Mouse (Mus musculus) layer of hippocampus, adult 11-12 months (tissue): ENCODE measurements around the gene Bag6.

Experiments used
- DNase-seq: peaks from one replicate; pipeline ENCODE4 v3.0.0; 2022; ENCODE audit warnings: low spot score

The Bag6 gene

DNA sequence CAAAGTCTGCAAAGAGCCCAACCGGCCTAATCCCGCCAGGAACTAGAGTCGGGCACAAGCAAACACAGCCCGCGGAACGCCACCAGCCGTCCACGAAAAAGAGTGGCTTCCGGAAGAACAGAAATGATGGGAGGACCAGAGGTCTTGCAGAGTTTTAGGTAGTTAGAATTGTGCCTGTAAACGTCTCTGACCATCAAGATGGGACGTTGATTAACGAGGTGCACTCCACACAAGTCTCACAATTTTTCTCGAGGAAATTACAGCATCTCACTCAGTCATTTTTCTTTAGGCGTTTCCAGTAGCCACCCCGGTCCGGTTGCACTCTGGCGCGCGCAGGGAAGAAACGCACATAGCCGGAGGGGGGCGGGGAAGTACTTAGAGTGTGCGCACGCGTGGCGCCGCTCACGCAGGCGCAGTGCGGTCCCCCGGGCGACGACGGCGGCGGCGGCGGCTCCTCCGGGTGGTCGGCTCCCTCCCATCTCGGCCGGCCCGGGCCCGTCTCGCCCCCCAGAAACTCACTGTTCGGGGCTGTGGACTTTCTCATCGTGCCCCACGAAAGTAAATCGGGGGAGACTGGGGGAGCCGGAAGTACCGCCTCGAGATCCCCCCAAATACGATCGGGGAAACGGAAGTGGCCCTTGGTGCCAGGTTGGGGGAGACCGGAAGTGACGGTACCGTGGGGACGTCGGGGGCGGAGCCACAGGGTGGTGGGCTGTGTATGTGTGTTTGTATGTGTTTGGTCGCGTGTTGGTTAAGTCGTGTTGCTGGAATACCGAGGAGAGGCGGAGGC, at the start of gene Bag6:
Gene Bag6, plus strand, starts transcription at position 378 of the 790 bp plus-strand sequence.
- peak; percentile 96 for DNase-seq

DNA sequence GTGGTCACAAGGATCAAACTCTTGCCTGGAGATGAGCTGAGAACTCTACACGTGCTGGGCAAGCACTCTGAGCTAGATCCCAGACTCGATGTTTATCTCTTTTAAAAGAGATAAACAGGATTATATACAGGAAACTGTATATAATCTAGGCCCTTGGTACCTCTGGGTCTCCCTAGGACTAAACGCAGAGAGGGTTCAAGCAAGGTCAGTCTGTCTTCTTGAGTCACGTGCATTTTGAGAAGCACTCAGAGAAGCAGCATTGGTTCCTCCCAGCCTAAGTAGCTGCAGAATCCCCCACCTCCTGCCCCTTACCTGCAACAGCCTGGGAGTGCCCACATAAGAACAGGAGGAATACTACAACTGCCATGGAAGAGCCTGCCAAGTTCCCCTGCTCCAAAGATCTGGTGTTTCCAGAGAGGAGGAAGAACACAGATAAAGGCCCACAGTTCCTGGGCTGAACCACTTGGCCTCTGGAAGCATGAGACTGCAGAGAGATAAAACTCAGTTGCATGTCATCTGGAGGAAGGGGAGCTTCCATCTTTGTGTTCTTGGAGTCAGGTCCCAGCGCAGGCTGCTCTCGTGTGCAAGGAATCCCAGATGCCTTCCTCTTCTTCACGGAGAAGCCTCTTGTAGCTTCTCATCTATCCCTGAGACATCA, 49.6 kb upstream of the Bag6 start, which contains the start of gene Ly6g6f:
Gene Ly6g6f, minus strand, starts transcription at position 403 of the 658 bp plus-strand sequence.
- DNase-seq, result no peak

DNA sequence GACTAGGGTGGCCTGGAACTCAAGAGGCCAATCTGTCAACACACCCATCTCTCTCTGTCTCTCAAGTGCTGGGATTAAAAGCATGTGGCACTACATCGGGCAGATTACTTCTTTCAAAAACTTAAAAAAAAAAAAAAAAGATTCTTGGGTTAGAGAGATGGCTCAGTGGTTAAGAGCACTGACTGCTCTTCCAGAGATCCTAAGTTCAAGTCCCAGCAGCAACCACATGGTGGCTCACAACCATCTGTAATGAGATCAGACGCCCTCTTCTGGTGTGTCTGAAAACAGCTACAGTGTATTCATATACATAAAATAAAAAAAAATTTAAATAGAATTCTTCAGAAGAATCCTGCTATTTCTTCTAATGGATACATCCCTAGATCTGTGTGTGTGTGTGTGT, 46.8 kb upstream of the Bag6 start:
- no peak for DNase-seq

DNA sequence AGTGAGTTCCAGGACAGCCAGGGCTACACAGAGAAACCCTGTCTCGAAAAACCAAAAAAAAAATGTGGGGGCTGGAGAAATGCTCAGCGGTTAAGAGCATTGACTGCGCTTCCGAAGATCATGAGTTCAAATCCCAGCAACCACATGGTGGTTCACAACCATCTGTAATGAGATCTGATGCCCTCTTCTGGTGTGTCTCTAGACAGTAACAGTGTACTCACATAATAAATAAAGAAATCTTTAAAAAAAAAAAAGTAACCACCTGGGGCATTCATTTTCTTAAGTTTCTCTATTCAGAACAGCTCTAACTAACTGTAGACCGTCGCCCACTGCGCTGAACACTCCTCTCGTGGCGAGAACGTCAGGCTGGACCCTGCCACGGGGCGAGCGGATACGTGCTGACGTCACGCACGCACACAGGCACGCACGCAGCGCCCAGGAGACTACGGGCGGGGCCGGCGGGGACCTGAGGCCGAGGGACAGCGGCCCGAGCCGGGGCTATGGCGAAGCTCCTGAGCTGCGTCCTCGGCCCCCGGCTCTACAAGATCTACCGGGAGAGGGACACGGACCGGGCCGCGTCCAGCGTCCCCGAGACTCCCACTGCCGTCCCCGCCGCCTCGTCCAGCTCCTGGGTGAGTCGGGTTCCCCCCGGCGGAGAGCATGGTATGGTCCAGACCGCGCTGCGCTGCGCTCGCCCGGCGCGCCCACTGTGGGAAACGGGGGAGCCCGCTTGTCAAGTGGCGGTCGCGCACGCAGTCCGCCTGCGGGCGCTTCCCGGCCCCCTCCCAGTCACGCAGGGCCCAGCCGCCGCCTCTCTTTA, 45.9 kb upstream of the Bag6 start, which contains the start of gene Abhd16a:
Gene Abhd16a, plus strand, starts transcription at position 439 of the 820 bp plus-strand sequence.
- peak; percentile 94 for DNase-seq

DNA sequence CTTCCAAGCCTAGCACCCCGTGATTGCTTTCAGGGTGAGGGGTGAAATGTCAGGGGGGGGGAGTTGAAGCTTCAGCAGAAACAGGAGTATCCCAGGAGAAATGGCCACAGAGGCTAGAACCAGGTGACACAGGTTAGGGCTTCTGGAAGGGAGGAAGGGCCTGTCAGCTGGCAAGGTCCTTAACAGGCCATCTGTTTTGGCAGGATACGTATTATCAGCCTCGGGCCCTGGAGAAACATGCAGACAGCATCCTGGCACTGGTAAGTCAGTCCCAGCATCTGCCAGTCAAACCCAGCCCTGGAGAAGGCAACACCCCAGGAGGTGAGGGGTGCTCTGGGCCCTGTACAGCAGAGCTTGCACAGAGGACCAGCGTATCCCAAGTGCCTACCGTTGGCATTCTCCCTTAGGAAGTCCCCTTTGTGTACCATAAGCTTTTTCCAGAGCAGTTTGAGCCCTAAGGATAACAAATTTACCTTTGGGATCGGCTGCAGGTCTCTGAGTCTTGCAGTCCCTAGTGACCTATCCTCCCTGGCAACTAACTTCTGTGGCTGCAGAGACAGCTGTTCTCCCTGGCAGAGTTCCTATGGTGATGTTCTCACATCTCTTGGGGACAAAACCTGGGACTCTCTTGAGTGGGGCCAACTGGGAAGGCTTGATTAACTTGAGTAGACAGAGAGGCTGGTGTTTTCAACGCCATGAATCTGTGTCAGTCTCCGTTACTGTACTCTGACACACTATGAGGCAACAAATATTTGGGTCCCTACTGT, 44.6 kb upstream of the Bag6 start:
- no peak for DNase-seq

DNA sequence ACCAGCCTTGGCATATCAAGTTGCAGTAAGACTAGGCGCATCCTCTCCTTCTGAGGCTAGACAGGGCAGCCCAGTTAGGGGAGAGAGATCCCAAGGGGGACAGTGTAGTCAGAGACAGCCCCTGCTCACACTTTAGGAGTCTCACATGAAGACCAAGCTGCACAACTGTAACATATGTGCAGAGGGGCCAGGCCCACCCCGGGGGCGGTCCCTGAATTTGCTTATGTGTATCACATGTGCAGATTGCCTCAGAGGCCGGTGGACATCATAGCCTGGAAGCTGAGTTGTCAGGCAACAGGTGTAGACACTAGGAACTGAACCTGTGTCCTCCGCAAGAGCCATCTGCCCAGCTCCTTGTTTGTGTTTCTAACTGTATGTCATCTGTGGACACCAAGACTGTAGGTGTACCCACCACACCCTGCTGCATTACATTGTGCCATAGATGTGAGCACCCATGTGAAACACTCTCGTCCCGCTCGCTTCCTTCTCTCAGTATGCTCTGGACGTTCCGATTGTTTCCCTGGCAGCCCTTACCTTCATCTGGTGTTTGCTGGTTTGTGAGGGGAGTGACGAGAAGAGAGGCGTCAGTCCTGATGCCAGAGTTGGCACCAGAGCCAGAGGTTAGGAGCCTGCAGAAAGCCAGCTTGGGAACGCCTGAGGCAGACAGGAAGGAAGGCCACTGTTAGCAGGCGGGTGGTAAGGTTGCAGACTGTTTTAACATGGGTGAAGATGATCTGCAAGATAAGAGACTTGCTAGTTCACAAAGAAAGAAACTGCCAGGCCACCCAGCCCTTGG, 42.4 kb upstream of the Bag6 start:
- no peak for DNase-seq

DNA sequence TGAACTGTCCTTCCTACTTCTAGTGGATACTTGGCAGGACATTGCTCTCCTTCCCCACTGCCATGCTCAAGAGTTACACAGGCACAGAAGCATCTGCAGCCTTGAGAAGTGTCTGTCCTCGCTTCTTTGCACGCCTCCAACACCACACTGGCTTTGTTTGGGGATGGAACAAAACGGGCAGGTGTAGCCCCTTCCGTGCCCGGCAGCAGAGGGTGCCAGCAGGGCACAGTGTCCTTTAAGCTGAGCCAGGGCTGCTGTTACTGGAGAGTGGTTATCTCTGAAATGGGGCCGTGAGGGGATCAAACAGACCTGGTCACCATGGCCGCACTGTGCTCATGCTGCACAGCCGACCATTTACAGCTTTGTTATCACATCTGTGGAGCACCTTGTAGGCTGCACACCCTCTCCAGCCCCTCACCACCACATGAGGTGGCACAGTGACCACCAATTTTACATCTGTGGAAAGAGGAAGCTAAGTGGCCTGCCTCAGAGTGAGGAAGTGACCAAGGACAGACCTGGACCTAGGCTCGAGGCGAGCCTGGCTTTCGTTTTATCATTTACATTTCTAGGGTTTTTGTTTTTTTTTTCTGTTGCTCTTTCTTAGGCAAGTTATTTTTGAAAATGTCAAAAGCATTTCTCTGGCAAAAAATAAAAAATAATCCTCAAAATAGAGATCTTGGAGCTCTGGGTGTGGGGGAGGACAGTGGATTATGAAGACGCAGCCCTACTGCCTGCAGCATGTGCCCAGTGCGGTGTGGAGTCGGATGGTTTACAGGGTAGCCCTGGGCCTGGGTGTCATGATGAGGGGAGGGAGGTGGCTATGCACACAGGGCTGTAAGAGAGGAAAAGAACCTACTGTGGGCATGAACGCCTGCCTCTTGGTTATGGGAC, 40.3 kb upstream of the Bag6 start:
- DNase-seq, result no peak

DNA sequence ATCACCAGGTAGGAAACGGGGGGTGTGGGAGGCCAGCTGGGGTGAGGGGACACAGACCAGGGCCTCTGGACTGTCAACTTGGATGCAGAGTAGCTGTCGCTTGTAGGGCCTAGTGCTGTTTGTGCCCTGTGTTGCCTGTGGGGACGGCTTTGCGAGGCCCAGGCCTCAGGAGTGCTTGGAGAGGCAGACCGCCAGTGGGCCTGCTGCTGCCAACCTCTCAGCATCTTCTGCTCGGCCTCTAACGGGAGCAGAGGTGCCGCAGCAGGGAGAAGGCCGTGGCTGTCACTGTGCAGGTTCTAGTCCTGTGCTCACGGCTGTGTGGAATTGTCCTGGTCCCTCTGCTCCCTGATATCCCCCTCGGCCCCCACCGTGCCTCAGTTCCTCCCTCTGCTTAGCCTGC, 38.4 kb upstream of the Bag6 start:
- DNase-seq, result no peak

DNA sequence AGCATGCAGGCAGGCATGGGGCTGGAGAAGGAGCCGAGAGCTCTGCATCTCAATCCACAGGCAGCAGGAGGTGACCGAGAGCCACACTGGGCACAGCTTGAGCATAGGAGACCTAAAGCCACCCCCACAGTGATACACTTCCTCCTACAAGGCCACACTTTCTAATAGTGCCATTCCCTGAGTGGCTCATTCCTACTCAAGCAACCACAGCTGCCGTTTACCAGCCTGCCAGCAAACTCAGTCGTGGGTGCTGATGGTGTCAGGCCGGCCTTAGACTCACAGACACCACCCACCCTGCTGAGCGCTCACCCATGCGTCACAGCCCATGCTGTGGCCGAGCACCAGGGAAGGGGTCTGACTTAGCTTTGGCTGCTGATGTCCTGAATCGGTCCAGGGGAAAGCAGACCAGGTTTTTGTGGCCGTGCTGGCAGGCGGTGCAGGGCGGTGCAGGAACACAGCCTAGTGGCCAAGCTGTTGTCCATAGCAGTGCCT, 37.8 kb upstream of the Bag6 start:
- DNase-seq, result peak; percentile 43

DNA sequence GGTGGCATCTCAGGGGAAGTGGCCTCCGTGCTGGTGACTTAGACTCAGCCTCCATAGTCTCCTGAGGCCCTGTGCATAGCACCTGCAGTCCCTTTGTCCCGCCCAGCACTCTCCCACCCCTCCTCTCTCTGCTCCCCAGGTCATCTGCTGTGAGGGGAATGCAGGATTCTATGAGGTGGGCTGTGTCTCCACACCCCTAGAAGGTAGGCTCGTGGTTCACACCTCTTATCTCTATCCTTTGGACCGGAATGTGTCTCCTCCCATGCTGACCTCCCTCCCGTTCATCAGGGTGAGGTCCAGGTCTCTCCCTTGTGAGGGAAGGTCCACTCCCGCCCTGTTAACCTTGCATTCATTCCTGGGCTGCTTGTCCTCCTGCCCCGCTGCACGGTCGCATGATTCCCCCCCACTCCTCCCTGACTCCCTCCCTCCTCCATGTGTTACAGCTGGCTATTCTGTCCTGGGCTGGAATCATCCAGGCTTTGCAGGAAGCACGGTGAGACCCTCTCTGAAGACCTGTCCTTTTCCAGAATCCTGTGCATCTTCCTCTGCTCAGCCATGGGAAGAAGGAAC, 34.7 kb upstream of the Bag6 start:
- no peak for DNase-seq

DNA sequence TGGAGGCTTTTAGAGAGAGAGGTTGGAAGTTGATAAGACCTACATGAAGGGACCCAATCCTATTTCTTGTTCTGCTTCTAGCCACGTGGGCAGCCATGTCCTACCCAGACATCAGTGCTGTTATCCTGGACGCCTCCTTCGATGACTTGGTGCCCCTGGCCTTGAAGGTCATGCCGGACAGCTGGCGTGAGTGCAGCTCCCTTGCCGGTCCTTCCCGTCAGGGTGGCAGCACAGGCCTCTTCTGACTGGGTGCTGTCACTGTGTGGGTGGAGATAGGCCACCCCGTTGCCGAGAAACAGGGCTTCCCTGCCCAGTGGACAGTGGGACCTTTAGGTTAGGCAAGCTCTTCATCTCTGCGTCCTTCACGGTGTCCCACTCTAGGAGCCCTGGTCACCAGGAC, 33.8 kb upstream of the Bag6 start:
- no peak for DNase-seq

DNA sequence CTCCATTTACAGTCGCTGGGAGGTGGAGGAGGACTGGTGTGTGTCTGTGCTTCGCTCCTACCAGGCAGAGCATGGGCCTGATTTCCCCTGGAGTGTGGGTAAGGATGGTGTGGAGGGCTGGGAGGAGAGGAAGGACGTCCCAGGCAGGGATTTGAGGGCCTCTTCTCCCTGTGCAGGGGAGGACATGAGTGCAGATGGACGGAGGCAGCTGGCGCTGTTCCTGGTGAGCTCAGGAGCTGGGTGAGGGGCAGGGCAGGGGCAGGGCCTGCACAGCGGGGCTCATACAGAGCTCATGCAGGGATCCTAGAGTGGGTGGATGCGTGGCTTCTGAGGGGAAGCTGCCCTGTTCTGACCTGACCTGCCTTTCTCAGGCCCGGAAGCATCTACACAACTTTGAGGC, 32.7 kb upstream of the Bag6 start:
- DNase-seq, result no peak

DNA sequence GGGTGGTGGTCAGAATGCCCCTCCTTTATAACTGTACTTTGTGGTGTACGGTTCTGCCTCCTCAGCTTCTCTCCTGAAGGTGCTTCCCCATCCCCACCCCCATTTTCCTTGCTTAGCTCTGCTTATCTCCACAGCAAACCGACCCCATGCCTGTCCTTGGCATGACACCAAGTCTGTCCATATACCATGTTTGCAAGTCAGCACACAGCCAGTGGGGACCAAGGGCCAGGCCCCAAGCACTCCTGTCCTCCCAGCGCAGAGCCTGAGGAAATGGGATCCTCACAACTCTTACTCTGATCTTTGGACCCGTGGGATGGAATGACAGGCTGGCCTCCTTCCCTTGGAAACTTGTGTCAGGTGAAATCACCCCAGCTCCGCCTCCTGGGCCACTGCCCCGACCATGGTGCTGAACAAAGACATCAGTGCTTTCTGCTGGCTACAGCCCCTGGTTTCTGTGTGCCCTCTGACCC, 31.7 kb upstream of the Bag6 start:
- no peak for DNase-seq

DNA sequence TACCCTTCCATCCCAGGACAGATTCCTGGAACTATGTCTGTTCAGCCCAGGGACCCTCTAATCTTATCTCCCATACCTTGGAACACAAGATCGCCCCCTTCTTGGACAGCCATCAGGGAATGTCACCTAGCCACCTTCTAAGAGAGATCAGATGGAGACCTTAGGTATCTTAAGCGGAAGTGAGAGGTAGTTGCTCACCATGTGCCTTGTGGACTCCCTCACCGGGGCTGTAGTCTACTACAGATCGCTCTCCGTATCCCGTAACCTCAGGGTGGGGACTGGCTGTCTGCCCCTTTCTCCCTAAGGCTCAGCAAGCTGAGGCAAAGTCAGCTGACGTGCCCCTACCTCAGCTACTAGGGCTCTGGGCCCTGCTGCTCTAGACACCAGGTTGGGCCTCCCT, 30.9 kb upstream of the Bag6 start:
- no peak for DNase-seq

DNA sequence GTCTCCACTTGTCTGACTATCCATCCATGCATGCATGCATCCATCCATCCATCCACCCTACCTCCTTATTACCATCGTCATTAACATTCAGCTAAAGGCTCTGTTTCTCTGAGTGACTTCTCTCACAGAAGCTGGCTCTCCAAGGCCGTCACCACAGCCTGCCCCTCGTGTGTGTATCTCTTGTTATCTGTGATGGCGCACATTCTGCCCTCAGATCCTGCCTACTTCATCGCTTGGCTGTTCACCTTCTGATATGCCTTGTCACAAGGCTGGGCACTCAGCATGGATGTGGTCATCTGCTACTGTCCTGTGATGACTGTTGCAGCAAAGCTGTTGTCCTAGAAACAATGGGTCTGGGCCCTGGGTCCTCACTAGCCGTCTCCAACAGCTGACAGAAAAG, 30.2 kb upstream of the Bag6 start:
- DNase-seq, result no peak

DNA sequence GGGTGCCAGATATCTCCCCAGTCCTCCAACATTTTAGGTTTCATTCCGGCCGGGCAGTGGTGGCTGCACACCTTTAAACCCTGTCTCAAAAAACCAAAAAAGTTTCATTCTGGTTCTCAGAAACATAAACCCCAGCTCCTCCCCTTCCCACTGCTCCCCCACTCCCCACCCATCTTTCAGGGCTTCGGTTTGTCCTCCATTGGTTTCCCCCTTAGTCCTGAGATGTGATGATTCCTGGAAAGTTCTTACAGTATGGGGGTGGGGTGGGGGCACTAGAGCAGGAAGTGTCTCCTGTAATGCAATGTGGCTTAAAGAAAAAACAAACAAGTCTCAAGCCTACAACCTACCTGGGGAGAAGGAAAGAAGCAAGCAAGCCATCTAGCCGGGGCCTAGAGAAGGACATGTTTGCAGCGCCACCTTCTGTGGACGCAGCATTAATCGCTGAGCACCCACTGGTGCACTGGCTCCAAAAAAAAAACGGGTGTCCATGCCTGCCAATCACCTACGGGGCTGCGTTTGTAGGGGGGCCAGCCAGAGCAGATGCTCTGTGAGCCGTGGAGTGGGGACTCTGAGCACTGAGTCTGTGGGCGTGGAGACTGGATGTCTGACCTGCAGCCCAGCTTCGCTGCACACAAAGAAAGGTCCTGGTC, 29.1 kb upstream of the Bag6 start:
- no peak for DNase-seq

DNA sequence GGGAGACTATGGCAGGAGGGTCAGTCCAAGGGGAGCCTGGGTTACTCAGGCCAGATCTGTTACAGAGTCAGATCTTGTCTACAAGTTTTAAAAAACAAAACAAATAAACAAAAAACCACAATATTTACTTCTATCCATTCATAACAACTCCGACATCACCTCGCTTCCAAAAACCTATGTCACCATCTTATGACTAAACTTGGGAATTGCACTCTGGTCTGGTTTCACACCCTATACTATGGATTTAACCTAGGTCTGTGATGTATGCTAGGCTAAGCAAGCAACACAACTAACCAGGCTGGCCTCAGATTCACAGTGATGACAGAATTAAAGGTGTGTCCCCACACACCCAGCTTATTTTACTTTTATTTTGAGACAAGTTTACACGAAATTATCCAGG, 28.5 kb upstream of the Bag6 start:
- DNase-seq, result no peak

DNA sequence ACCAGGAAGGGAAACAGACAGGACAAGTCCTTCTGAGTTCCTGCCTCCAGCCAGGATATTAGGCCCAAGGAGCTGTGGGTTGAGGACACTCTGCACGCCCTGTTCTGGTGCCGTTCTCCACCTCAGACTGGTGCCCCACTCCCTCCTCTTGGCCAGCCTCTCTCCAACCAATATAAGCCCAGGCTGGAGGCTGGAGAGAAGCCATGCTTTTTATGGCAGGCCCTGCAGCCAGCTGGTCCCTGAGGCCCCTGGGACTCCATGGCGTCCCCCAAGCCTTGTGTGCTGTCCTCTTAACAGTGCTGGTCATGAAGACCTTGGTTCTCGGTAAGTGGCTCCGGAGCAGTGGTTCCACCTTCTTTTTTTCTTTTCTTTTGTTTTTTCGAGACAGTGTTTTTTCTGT, 26.9 kb upstream of the Bag6 start, which contains the start of gene Ly6g5c:
Gene Ly6g5c, plus strand, starts transcription at position 183 of the 400 bp plus-strand sequence.
- DNase-seq, result no peak

DNA sequence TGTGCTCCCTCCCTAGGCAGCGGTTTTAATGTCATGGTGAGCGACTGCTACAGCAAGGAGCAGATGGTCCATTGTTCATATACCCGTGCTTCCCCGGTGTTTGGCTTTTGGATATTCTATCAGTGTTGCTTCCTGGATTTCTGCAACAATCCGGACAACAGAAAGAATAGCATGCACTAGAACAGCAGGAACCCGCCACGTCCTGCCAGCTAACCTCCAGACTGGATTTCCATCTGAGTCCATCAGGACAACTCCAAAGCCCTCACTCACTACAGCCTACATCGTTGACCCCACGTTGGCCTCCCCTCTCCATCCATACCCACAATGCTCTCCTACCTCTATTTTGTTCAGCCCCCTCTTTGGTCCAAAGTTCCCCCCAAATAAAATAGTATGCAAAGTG, 23.2 kb upstream of the Bag6 start:
- no peak for DNase-seq
